Mouse (Mus musculus) olfactory bulb, adult 2 months (tissue): ENCODE measurements around the gene Arcn1. TPM values are rescaled to one million over a fixed set of nuclear protein-coding genes. Genes with fewer than 3 reads are reported as not detected.
A peak's percentile ranks its signal among the peaks of the same experiment; 100 is the strongest.
"Not testable (repeated sequence)": the region's sequence is repeated elsewhere in the genome, so short reads cannot be mapped to it uniquely, and the experiment has no call there.

Experiments used
- H3K27ac ChIP-seq: fragments of 200-500 bp; 2 replicates; pipeline ENCODE4 v1.5.1; 2012; ENCODE audit warnings: low read depth, low read length; ENCODE audit not compliant: insufficient read depth
- H3K4me1 ChIP-seq: fragments of 200-500 bp; 2 replicates; pipeline ENCODE4 v1.6.1; 2012; ENCODE audit warnings: low read length; ENCODE audit not compliant: control insufficient read depth, insufficient read depth
- H3K4me3 ChIP-seq: fragments of 200-500 bp; 2 replicates; pipeline ENCODE4 v1.5.1; 2012; ENCODE audit warnings: mild to moderate bottlenecking, low read depth, low read length, moderate library complexity; ENCODE audit not compliant: insufficient read depth
- CTCF ChIP-seq: fragments of 200-500 bp; IDR thresholded peaks from 2 replicates; pipeline ENCODE4 v1.5.1; 2012; ENCODE audit warnings: low read depth, mild to moderate bottlenecking, low read length, moderate library complexity; ENCODE audit not compliant: insufficient read depth
- POLR2A ChIP-seq: fragments of 200-500 bp; IDR thresholded peaks from 2 replicates; pipeline ENCODE4 v1.6.1; 2012; ENCODE audit warnings: mild to moderate bottlenecking, low read depth, low read length, moderate library complexity; ENCODE audit not compliant: insufficient read depth
- WGBS: fragments of 180-500 bp; shearing (Covaris S2); methylation state at CpG from one replicate; pipeline ENCODE4 v1.1.7; 2018; 5-methylcytosine and 5-hydroxymethylcytosine counted together
- polyA plus RNA-seq: library from polyadenylated mRNA; stranded (reverse); fragments of >200 nt; gene quantifications from 2 replicates; pipeline ENCODE4 v1.2.4, GENCODE M21; 2012; ENCODE audit warnings: low replicate concordance; ENCODE audit not compliant: missing spikeins, insufficient read depth, insufficient read length

The Arcn1 gene
- polyA plus RNA-seq, 1 experiment, result 192 TPM

GRCm38 (mm10) chr9:44799958-44800324 lies 32.3 kb upstream of the Arcn1 start:
- Histone ChIP-seq H3K27ac (no peak overlapping the region), H3K4me1 (peaks cover 19% of the 10 kb centered on the region), H3K4me3 (peak overlapping the region; percentile 77)
- 29% methylated on average over 9 of the region's 9 CpGs for WGBS
- TF ChIP-seq POLR2A, result no peak
- TF ChIP-seq CTCF, result no peak

GRCm38 (mm10) chr9:44799102-44799957 lies 31.7 kb upstream of the Arcn1 start, which contains the start of gene Tmem25:
Gene Tmem25, minus strand, starts transcription at chr9:44799307.
- Histone ChIP-seq H3K27ac (peak within 1 kb of the TSS; percentile 32; the same call in 1 of the 2 replicates), H3K4me3 (peak within 1 kb of the TSS; percentile 77), H3K4me1 (peaks cover 19% of the 10 kb centered on the region)
- TF ChIP-seq POLR2A (peak; percentile 61; the same call in 1 of the 2 replicates), CTCF (no peak)
- WGBS, result under 1% methylated on average over 75 of the region's 75 CpGs

DNA sequence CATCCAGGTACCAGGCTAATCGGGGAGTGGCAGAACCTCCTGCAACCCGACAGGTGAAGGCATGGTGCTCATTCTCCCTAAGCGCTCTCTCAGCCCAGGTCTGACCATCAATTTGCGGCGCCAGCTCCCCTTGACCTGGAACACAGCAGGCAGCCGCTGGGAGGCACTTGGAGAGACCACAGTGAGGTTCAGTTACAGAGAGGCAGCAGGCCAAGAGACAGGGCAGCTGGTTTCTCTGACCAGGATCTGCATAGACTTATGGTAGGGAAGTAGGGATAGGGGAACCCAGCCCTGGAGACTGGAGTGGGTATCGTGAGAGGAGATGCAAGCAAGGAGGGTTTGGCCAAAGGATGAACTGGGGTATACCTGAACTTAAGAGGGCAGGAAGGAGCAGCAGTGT lies 30.7 kb upstream of the Arcn1 start:
- peaks cover 19% of the 10 kb centered on the region for H3K4me1 ChIP-seq
- WGBS, result 69% methylated on average over 7 of the region's 7 CpGs
- peak overlapping the region; percentile 77 for H3K4me3 ChIP-seq
- H3K27ac ChIP-seq, result no peak overlapping the region
- no peak for TF ChIP-seq POLR2A

DNA sequence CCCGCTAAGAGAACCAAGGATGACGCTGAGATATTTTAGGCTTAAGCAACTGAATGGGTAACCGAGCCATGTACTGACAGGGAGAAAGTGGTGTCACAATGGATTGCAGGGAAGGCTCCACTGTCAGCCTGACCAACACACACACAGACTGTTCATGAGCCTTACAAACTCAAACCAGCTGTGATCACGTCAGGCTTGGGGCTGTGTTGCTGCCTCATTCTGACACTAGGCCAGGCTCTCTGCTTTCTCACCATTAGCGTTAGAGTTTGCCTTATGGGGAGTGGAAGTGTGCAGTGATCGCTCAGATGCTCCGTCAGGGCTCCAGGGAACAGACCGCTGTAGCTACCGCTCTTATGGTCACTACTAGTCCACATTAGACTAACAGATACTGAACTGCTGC lies 25.2 kb upstream of the Arcn1 start:
- no peak overlapping the region for H3K27ac ChIP-seq
- H3K4me1 ChIP-seq, result no peaks in the 10 kb centered on the region
- TF ChIP-seq POLR2A (no peak), CTCF (no peak)
- H3K4me3 ChIP-seq, result no peak overlapping the region
- 73% methylated on average over 9 of the region's 9 CpGs for WGBS

DNA sequence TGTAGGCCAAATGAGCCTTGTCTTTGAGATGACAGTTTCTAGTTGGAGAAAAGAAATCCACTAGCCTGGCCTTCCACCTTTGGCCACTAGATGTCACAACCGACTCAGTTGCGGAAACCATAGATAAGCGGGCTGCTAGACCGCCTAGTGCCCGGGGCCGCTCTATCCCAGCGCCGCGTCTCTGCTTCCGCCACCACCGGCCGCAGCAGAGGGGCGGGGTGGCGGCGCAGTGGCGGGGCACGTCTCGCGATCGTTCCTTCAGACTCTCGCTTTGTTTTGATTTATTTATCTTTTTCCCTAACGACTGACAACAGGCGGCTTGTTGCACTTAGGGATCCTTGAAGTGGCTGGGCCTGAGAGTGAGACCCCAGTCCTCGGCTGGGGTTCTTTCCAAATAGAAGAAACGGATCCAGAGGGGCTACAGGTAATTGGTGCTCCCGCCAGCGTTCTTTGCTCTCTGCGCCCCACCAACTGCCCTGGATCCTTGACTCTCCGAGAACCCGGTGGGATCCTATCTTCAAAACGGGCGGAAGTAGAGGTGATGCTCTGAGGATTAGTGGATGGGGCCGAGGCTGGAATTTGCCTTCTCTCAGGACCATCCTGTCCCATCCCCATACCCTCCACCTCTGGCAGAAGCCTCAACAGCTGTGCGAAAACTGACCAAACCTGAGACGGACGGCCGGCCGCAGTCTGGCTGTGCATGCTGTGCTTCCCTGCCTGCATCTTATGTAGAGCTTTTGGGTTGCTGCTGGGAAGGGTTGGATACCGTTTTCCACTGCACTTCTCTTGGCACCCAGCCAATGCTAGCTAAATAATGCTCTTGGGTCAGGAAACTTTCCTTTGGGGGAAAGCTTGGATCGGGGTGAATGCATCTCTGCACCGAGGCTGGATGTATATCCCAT lies 5.4 kb upstream of the Arcn1 start:
- Histone ChIP-seq H3K27ac (peak overlapping the region; percentile 12), H3K4me1 (peaks cover 2% of the 10 kb centered on the region; the same call in 1 of the 2 replicates), H3K4me3 (peak overlapping the region; percentile 66)
- WGBS, result under 1% methylated on average over 41 of the region's 41 CpGs
- peak; percentile 65; the same call in 1 of the 2 replicates for TF ChIP-seq CTCF
- TF ChIP-seq POLR2A, result peak; percentile 50

DNA sequence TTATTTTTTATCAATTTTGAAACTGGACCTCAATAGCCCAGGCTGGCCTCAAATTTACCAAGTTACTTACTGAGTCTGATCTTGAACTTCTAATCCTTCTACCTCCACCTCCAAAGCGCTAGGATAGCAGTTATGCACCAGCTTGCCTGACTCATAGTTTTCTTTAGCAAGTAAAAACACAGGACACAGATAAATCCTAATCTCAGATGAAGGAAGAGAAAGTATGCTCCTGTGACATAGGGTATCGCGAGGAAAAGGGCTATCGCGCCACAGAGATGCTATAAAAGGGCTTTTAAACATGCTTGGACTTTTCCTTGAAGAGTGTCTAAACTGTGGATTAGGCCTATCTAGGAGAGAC lies 4.7 kb upstream of the Arcn1 start:
- WGBS, result 24% methylated on average over 5 of the region's 5 CpGs
- H3K27ac ChIP-seq, result no peak overlapping the region
- TF ChIP-seq POLR2A, result no peak
- no peak for TF ChIP-seq CTCF
- H3K4me1 ChIP-seq, result peaks cover 2% of the 10 kb centered on the region; the same call in 1 of the 2 replicates
- H3K4me3 ChIP-seq, result no peak overlapping the region

DNA sequence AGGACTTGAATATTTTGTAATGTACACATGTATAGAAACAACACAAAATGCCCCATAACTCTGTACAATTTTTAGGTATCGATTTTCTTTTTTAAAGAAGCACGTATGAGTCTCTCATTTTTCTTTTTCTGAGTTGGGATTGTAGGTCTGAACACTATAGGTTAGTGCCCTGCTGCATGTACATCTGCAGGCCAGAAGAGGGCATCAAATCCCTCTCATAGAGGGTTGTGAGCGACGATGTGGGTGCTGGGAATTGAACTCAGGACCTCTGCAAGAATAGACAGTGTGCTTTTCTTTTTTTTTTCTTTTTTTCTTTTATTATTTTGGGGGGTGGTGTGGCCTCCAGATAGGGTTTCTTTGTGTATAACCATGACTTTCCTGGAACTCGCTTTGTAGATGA lies 3.7 kb upstream of the Arcn1 start:
- no peak for TF ChIP-seq CTCF
- no peak for TF ChIP-seq POLR2A
- H3K4me1 ChIP-seq, result peaks cover 2% of the 10 kb centered on the region; the same call in 1 of the 2 replicates
- H3K27ac ChIP-seq, result no peak overlapping the region
- H3K4me3 ChIP-seq, result no peak overlapping the region
- 92% methylated on average over 5 of the region's 5 CpGs for WGBS

GRCm38 (mm10) chr9:44768029-44768394 lies 367 bp upstream of the Arcn1 start:
- not testable (repeated sequence) for H3K4me1 ChIP-seq, H3K4me3 ChIP-seq, H3K27ac ChIP-seq
- WGBS, result 36% methylated on average over 8 of the region's 9 CpGs

DNA sequence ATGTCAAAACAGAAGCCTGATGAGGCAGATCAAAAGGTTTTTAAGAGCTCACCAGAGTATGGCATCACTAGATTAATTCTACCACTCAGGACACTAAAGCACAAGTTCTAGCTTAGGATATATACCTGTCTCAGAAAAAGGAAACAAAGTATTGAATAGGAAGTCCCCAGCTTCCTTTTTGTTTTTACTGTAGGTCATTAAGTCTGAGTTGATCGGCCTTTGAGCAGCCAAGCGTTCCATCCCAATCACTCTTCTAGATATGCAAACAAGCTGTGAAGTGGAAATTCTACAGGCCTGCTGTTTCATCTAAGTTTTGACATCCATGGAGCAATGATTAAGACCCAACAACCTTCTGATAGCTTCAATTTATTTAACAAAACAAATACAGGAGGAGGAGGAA lies 6.8 kb downstream of the Arcn1 start:
- TF ChIP-seq CTCF (no peak), POLR2A (no peak)
- 48% methylated on average over 2 of the region's 2 CpGs for WGBS
- no peak overlapping the region for H3K27ac ChIP-seq
- no peak overlapping the region for H3K4me3 ChIP-seq
- H3K4me1 ChIP-seq, result peaks cover 3% of the 10 kb centered on the region
